Mouse (Mus musculus) hindbrain, embryonic 11.5 days (tissue): Measurements from ENCODE around the gene Gtf2h4. TPM values are rescaled to one million over a fixed set of nuclear protein-coding genes. Genes with fewer than 3 reads are reported as not detected.

ENCODE experiments used
- ATAC-seq: fragments of 200-750 bp; cut with Nextera tagmentation; 2 replicates; pipeline ENCODE4 v1.8.0; 2017; ENCODE audit warnings: mild to moderate bottlenecking, moderate TSS enrichment, moderate library complexity; ENCODE audit not compliant: low FRiP score
- DNase-seq: peaks from one replicate; pipeline ENCODE4 v3.0.0-alpha.2; 2015; ENCODE audit warnings: low spot score
- H3K27ac ChIP-seq: fragments of 300-500 bp; sonication (generic); 2 replicates; pipeline ENCODE4 v1.5.1; 2014; ENCODE audit warnings: mild to moderate bottlenecking, low read depth, low read length
- H3K27me3 ChIP-seq: fragments of 300-500 bp; sonication (generic); 2 replicates; pipeline ENCODE4 v1.6.1; 2014; ENCODE audit warnings: mild to moderate bottlenecking, low read length, moderate library complexity, mixed read lengths; ENCODE audit not compliant: control insufficient read depth, insufficient read depth
- H3K36me3 ChIP-seq: fragments of 300-500 bp; sonication (generic); 2 replicates; pipeline ENCODE4 v1.6.1; 2014; ENCODE audit warnings: mild to moderate bottlenecking, low read length, moderate library complexity, mixed read lengths; ENCODE audit not compliant: control insufficient read depth, insufficient read depth
- H3K4me1 ChIP-seq: fragments of 300-500 bp; sonication (generic); replicated peaks from 2 replicates; pipeline ENCODE4 v1.6.1; 2014; ENCODE audit warnings: low read length, mixed read lengths; ENCODE audit not compliant: control insufficient read depth, insufficient read depth
- H3K4me2 ChIP-seq: fragments of 300-500 bp; sonication (generic); replicated peaks from 2 replicates; pipeline ENCODE4 v1.6.1; 2014; ENCODE audit warnings: mild to moderate bottlenecking, low read depth, low read length
- H3K4me3 ChIP-seq: fragments of 300-500 bp; sonication (generic); 2 replicates; pipeline ENCODE4 v1.5.1; 2014; ENCODE audit warnings: low read depth, low read length
- H3K9ac ChIP-seq: fragments of 300-500 bp; sonication (generic); 2 replicates; pipeline ENCODE4 v1.6.1; 2014; ENCODE audit warnings: low read depth, low read length
- H3K9me3 ChIP-seq: fragments of 300-500 bp; sonication (generic); 2 replicates; pipeline ENCODE4 v1.6.1; 2016; ENCODE audit warnings: low read length; ENCODE audit not compliant: control insufficient read depth
- WGBS: fragments of 180-500 bp; shearing (Covaris S2); extraction: QIAGEN DNeasy Blood & Tissue Kit; methylation state at CpG from one replicate; pipeline ENCODE4 v1.1.7; 2014; 5-methylcytosine and 5-hydroxymethylcytosine counted together
- polyA plus RNA-seq: library from polyadenylated mRNA; unstranded; fragments of >200 nt; fragmentation: Nextera tagmentation; extraction: Ambion mirVana; gene quantifications from 2 replicates; pipeline ENCODE4 v1.2.1, GENCODE M21; 2014

Gtf2h4 gene
- polyA plus RNA-seq, 1 experiment from 2014 or later: 41.4 TPM

GRCm38 (mm10) chr17:35669731-35670130 is 3.8 kb downstream of the Gtf2h4 start:
- Histone ChIP-seq H3K27ac (no peak overlapping the region), H3K9ac (no peak overlapping the region), H3K4me3 (no peak overlapping the region), H3K4me1 (peaks cover 7% of the 10 kb centered on the region), H3K9me3 (no peaks in the 10 kb centered on the region), H3K4me2 (no peak overlapping the region), H3K27me3 (no peaks in the 10 kb centered on the region), H3K36me3 (no peaks in the 10 kb centered on the region)
- 92% methylated on average over 9 of the region's 9 CpGs for WGBS
- no peak for DNase-seq
- ATAC-seq: no peak

- Histone ChIP-seq H3K9me3 (no peaks in the 10 kb centered on the region), H3K27ac (peak within 1 kb of the TSS; percentile 70), H3K9ac (peak within 1 kb of the TSS; percentile 84), H3K4me2 (peak within 1 kb of the TSS; percentile 91), H3K36me3 (no peaks in the 10 kb centered on the region), H3K4me3 (peak within 1 kb of the TSS; percentile 74), H3K27me3 (no peaks in the 10 kb centered on the region), H3K4me1 (peaks cover 7% of the 10 kb centered on the region)
- DNase-seq (peak; percentile 99), ATAC-seq (peak; percentile 88)
- WGBS: under 1% methylated on average over 61 of the region's 61 CpGs
Observed at GRCm38 (mm10) chr17:35667334-35668065, 6.0 kb downstream of the Gtf2h4 start, which contains the start of gene Vars2. Gene Vars2, minus strand, starts transcription at chr17:35667592.

DNA sequence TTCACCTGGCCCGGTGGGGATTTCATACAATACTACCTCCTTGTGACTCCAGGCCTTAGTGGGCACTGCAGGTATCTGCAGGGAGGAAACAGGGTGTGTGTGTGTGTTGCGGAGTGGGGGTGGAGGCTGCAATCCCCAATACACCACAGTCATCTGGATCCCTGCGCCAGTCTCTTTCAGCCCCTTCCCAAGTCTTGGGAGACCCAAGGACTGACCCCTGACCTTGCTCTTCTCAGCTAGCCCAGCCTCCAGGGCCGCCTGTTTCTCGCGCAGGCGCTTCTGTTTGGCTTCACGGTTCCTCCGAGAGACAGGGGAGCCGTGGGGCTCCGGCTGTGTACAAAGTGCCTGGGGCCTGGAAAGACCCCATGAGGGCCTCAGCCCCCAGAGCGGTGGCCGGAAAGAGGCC is 6.7 kb downstream of the Gtf2h4 start:
- Histone ChIP-seq H3K27ac (peak overlapping the region; percentile 70), H3K4me1 (peaks cover 7% of the 10 kb centered on the region), H3K4me2 (peak overlapping the region; percentile 91), H3K9ac (peak overlapping the region; percentile 84), H3K27me3 (no peaks in the 10 kb centered on the region), H3K9me3 (no peaks in the 10 kb centered on the region), H3K4me3 (peak overlapping the region; percentile 74), H3K36me3 (no peaks in the 10 kb centered on the region)
- ATAC-seq: peak; percentile 68
- 3% methylated on average over 13 of the region's 13 CpGs for WGBS
- no peak for DNase-seq

- no peak for DNase-seq
- Histone ChIP-seq H3K36me3 (no peaks in the 10 kb centered on the region), H3K4me3 (no peak overlapping the region; the same call in none of the 2 replicates), H3K4me1 (peaks cover 7% of the 10 kb centered on the region), H3K9ac (0 out of 2 replicates have a peak overlapping the region, but pooled peaks have one; percentile 84), H3K9me3 (no peaks in the 10 kb centered on the region), H3K27me3 (no peaks in the 10 kb centered on the region), H3K4me2 (no peak overlapping the region), H3K27ac (no peak overlapping the region)
- no peak for ATAC-seq
- WGBS: 76% methylated on average over 17 of the region's 17 CpGs
Observed at GRCm38 (mm10) chr17:35665957-35666515, 7.5 kb downstream of the Gtf2h4 start.

- WGBS: 90% methylated on average over 2 of the region's 2 CpGs
- no peak overlapping the region for H3K27ac ChIP-seq
- DNase-seq: no peak
Observed at GRCm38 (mm10) chr17:35653086-35653485, 20.5 kb downstream of the Gtf2h4 start.

GRCm38 (mm10) chr17:35649429-35649828 is 24.1 kb downstream of the Gtf2h4 start:
- no peak overlapping the region for H3K4me2 ChIP-seq
- H3K9me3 ChIP-seq: no peaks in the 10 kb centered on the region
- H3K9ac ChIP-seq: no peak overlapping the region
- no peak overlapping the region for H3K4me3 ChIP-seq
- DNase-seq: no peak
- no peak overlapping the region for H3K27ac ChIP-seq
- no peaks in the 10 kb centered on the region for H3K27me3 ChIP-seq
- WGBS: 72% methylated on average over 2 of the region's 2 CpGs
- no peaks in the 10 kb centered on the region for H3K36me3 ChIP-seq
- no peak for ATAC-seq
- H3K4me1 ChIP-seq: no peaks in the 10 kb centered on the region

More at GRCm38 (mm10) chr17:35653086-35653485, 20.5 kb downstream of the Gtf2h4 start:
- no peak overlapping the region for H3K4me3 ChIP-seq
- H3K4me1 ChIP-seq: no peaks in the 10 kb centered on the region
- no peaks in the 10 kb centered on the region for H3K27me3 ChIP-seq
- no peak overlapping the region for H3K9ac ChIP-seq
- no peak for ATAC-seq
- no peak overlapping the region for H3K4me2 ChIP-seq
- no peaks in the 10 kb centered on the region for H3K9me3 ChIP-seq
- H3K36me3 ChIP-seq: no peaks in the 10 kb centered on the region

GRCm38 (mm10) chr17:35643609-35644236 is 29.8 kb downstream of the Gtf2h4 start, which contains the start of gene Mucl3:
Gene Mucl3, minus strand, starts transcription at chr17:35643695.
- no peak within 1 kb of the TSS for H3K4me2 ChIP-seq
- no peaks in the 10 kb centered on the region for H3K9me3 ChIP-seq
- DNase-seq: no peak
- H3K27me3 ChIP-seq: no peaks in the 10 kb centered on the region
- 75% methylated on average over 13 of the region's 13 CpGs for WGBS
- no peak within 1 kb of the TSS for H3K4me3 ChIP-seq
- H3K27ac ChIP-seq: no peak within 1 kb of the TSS
- H3K36me3 ChIP-seq: no peaks in the 10 kb centered on the region
- H3K4me1 ChIP-seq: no peaks in the 10 kb centered on the region
- no peak for ATAC-seq
- no peak within 1 kb of the TSS for H3K9ac ChIP-seq

DNA sequence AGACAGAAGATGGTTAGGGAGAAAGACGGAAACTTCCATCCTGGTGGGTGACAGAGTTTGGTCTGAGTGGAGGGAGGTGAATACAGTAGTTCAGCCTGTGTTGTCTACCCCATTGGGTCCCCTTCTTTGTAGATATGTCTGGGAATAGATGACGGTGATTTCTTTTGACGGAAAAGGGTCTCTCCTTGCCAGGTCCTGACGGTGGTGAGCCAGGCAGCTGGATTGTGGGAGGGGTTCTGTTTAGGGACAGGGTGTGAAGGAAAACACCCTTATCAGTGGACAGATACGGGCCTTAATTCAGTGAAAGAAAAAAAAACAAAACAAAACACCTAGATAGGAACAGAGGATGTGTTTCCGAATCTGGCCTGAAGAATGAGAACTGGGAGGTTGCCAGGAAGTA is 34.2 kb downstream of the Gtf2h4 start:
- Histone ChIP-seq H3K9ac (no peak overlapping the region), H3K9me3 (no peaks in the 10 kb centered on the region), H3K4me1 (0 out of 2 replicates have a peak, but pooled peaks cover 2% of the 10 kb centered on the region), H3K4me2 (no peak overlapping the region), H3K27ac (no peak overlapping the region), H3K4me3 (no peak overlapping the region), H3K36me3 (no peaks in the 10 kb centered on the region), H3K27me3 (no peaks in the 10 kb centered on the region)
- ATAC-seq (no peak), DNase-seq (no peak)
- 82% methylated on average over 6 of the region's 6 CpGs for WGBS
